Mouse (Mus musculus) midbrain, embryonic 11.5 days (tissue): ENCODE results near the gene Inpp1. TPM values are rescaled to one million over a fixed set of nuclear protein-coding genes. Genes with fewer than 3 reads are reported as not detected.
"Not testable (repeated sequence)": the region's sequence is repeated elsewhere in the genome, so short reads cannot be mapped to it uniquely, and the experiment has no call there.

Experiments
- ATAC-seq: fragments of 200-750 bp; cut with Nextera tagmentation; 2 replicates; pipeline ENCODE4 v1.8.0; 2017; ENCODE audit warnings: moderate TSS enrichment, moderate library complexity; ENCODE audit not compliant: low FRiP score
- DNase-seq: peaks from one replicate; pipeline ENCODE4 v3.0.0; 2015; ENCODE audit warnings: low spot score; ENCODE audit errors: missing footprints
- H3K27ac ChIP-seq: fragments of 300-500 bp; sonication (generic); 2 replicates; pipeline ENCODE4 v1.5.1; 2014; ENCODE audit warnings: low read depth, low read length
- H3K27me3 ChIP-seq: fragments of 300-500 bp; sonication (generic); 2 replicates; pipeline ENCODE4 v1.6.1; 2014; ENCODE audit warnings: mild to moderate bottlenecking, low read length, moderate library complexity, mixed read lengths; ENCODE audit not compliant: control insufficient read depth, insufficient read depth
- H3K36me3 ChIP-seq: fragments of 300-500 bp; sonication (generic); 2 replicates; pipeline ENCODE4 v1.6.1; 2014; ENCODE audit warnings: mild to moderate bottlenecking, low read length, moderate library complexity, mixed read lengths; ENCODE audit not compliant: control insufficient read depth, insufficient read depth
- H3K4me1 ChIP-seq: fragments of 300-500 bp; sonication (generic); 2 replicates; pipeline ENCODE4 v1.6.1; 2014; ENCODE audit warnings: low read length; ENCODE audit not compliant: control insufficient read depth, insufficient read depth
- H3K4me2 ChIP-seq: fragments of 300-500 bp; sonication (generic); 2 replicates; pipeline ENCODE4 v1.6.1; 2014; ENCODE audit warnings: mild to moderate bottlenecking, moderate library complexity
- H3K4me3 ChIP-seq: fragments of 300-500 bp; sonication (generic); 2 replicates; pipeline ENCODE4 v1.5.1; 2014; ENCODE audit warnings: low read depth, low read length
- H3K9ac ChIP-seq: fragments of 300-500 bp; sonication (generic); 2 replicates; pipeline ENCODE4 v1.6.1; 2014; ENCODE audit warnings: low read length
- H3K9me3 ChIP-seq: fragments of 300-500 bp; sonication (generic); 2 replicates; pipeline ENCODE4 v1.6.1; 2016; ENCODE audit warnings: low read length; ENCODE audit not compliant: control insufficient read depth
- WGBS: fragments of 180-500 bp; shearing (Covaris S2); extraction: QIAGEN DNeasy Blood & Tissue Kit; methylation state at CpG from one replicate; pipeline ENCODE4 v1.1.7; 2014; 5-methylcytosine and 5-hydroxymethylcytosine counted together
- polyA plus RNA-seq: library from polyadenylated mRNA; unstranded; fragments of >200 nt; fragmentation: Nextera tagmentation; extraction: Ambion mirVana; gene quantifications from 2 replicates; pipeline ENCODE4 v1.2.1, GENCODE M21; 2014

Inpp1 gene
- polyA plus RNA-seq, result 9.8 and 11.6 TPM in 2 replicates

GRCm38 (mm10) chr1:52816910-52817812 lies at the start of gene Inpp1:
TSS of gene Inpp1 (minus strand) at chr1:52817688.
- Histone ChIP-seq H3K9me3 (no peaks in the 10 kb centered on the region), H3K4me3 (peak within 1 kb of the TSS; percentile 44), H3K4me1 (peaks cover 3% of the 10 kb centered on the region; the same call in 1 of the 2 replicates), H3K9ac (peak within 1 kb of the TSS; percentile 64), H3K27ac (no peak within 1 kb of the TSS), H3K27me3 (no peaks in the 10 kb centered on the region), H3K36me3 (no peaks in the 10 kb centered on the region), H3K4me2 (peak within 1 kb of the TSS; percentile 57)
- WGBS, result 1% methylated on average over 48 of the region's 59 CpGs
- DNase-seq, result peak; percentile 94
- peak; percentile 89 for ATAC-seq

- no peaks in the 10 kb centered on the region for H3K9me3 ChIP-seq
- no peak overlapping the region for H3K27ac ChIP-seq
- H3K36me3 ChIP-seq, result no peaks in the 10 kb centered on the region
- no peak overlapping the region for H3K9ac ChIP-seq
- H3K4me2 ChIP-seq, result no peak overlapping the region
- no peak for DNase-seq
- H3K27me3 ChIP-seq, result no peaks in the 10 kb centered on the region
- WGBS, result 97% methylated on average over 3 of the region's 3 CpGs
- no peak for ATAC-seq
- no peak overlapping the region for H3K4me3 ChIP-seq
- H3K4me1 ChIP-seq, result no peaks in the 10 kb centered on the region
Observed at GRCm38 (mm10) chr1:52866007-52866406, 48.5 kb upstream of the Inpp1 start.

GRCm38 (mm10) chr1:52864220-52864619 lies 46.7 kb upstream of the Inpp1 start:
- ATAC-seq (no peak), DNase-seq (no peak)
- 97% methylated on average over 1 of the region's 1 CpGs for WGBS
- H3K27me3 ChIP-seq, result no peaks in the 10 kb centered on the region
- H3K4me3 ChIP-seq, result no peak overlapping the region
- H3K9ac ChIP-seq, result no peak overlapping the region
- no peaks in the 10 kb centered on the region for H3K9me3 ChIP-seq
- no peaks in the 10 kb centered on the region for H3K36me3 ChIP-seq
- no peak overlapping the region for H3K4me2 ChIP-seq
- H3K27ac ChIP-seq, result no peak overlapping the region
- H3K4me1 ChIP-seq, result no peaks in the 10 kb centered on the region

GRCm38 (mm10) chr1:52855904-52856601 lies 38.6 kb upstream of the Inpp1 start:
- Histone ChIP-seq H3K4me3 (no peak overlapping the region), H3K27me3 (no peaks in the 10 kb centered on the region), H3K4me1 (no peaks in the 10 kb centered on the region), H3K36me3 (no peaks in the 10 kb centered on the region), H3K4me2 (no peak overlapping the region), H3K27ac (no peak overlapping the region), H3K9ac (no peak overlapping the region), H3K9me3 (no peaks in the 10 kb centered on the region)
- DNase-seq, result no peak
- ATAC-seq, result no peak
- 89% methylated on average over 7 of the region's 7 CpGs for WGBS

GRCm38 (mm10) chr1:52854029-52854428 lies 36.5 kb upstream of the Inpp1 start:
- H3K9ac ChIP-seq, H3K9me3 ChIP-seq, H3K27ac ChIP-seq, H3K4me1 ChIP-seq, H3K36me3 ChIP-seq, H3K4me3 ChIP-seq, DNase-seq, H3K4me2 ChIP-seq, H3K27me3 ChIP-seq: not testable (repeated sequence)
- ATAC-seq, result peak; percentile 63; the same call in 1 of the 2 replicates
- no CpG with 5 or more reads among the region's 1 CpGs for WGBS

GRCm38 (mm10) chr1:52849422-52849821 lies 31.9 kb upstream of the Inpp1 start:
- no peaks in the 10 kb centered on the region for H3K27me3 ChIP-seq
- H3K9ac ChIP-seq, result no peak overlapping the region
- DNase-seq (no peak), ATAC-seq (no peak)
- WGBS, result 77% methylated on average over 4 of the region's 4 CpGs
- no peaks in the 10 kb centered on the region for H3K4me1 ChIP-seq
- no peak overlapping the region for H3K27ac ChIP-seq
- no peak overlapping the region for H3K4me2 ChIP-seq
- H3K9me3 ChIP-seq, result no peaks in the 10 kb centered on the region
- H3K36me3 ChIP-seq, result no peaks in the 10 kb centered on the region
- no peak overlapping the region for H3K4me3 ChIP-seq

- 92% methylated on average over 4 of the region's 4 CpGs for WGBS
- no peak for ATAC-seq
- H3K4me1 ChIP-seq, result no peaks in the 10 kb centered on the region
Observed at GRCm38 (mm10) chr1:52846556-52846955, 29.1 kb upstream of the Inpp1 start.

GRCm38 (mm10) chr1:52844782-52845665 lies 27.5 kb upstream of the Inpp1 start, which contains the start of gene Hibch:
TSS of gene Hibch (plus strand) at chr1:52844929.
- H3K4me2 ChIP-seq, result peak within 1 kb of the TSS; percentile 62
- 4% methylated on average over 45 of the region's 45 CpGs for WGBS
- peak within 1 kb of the TSS; percentile 74 for H3K9ac ChIP-seq
- H3K36me3 ChIP-seq, result no peaks in the 10 kb centered on the region
- H3K4me1 ChIP-seq, result no peaks in the 10 kb centered on the region
- H3K27me3 ChIP-seq, result no peaks in the 10 kb centered on the region
- H3K27ac ChIP-seq, result no peak within 1 kb of the TSS; the same call in 1 of the 2 replicates
- peak within 1 kb of the TSS; percentile 54 for H3K4me3 ChIP-seq
- H3K9me3 ChIP-seq, result no peaks in the 10 kb centered on the region
- ATAC-seq (peak; percentile 100), DNase-seq (peak; percentile 99)

More at GRCm38 (mm10) chr1:52846556-52846955, 29.1 kb upstream of the Inpp1 start:
- no peak for DNase-seq
- Histone ChIP-seq H3K9ac (no peak overlapping the region), H3K36me3 (no peaks in the 10 kb centered on the region), H3K4me3 (no peak overlapping the region), H3K4me2 (no peak overlapping the region), H3K27me3 (no peaks in the 10 kb centered on the region), H3K27ac (no peak overlapping the region), H3K9me3 (no peaks in the 10 kb centered on the region)
